Mouse (Mus musculus) MEL (cell line): ENCODE measurements around the gene Adam12. TPM values are rescaled to one million over a fixed set of nuclear protein-coding genes. Genes with fewer than 3 reads are reported as not detected.

Experiments used
- DNase-seq: peaks from one replicate; pipeline ENCODE4 v3.0.0; 2011; ENCODE audit warnings: low read depth, low spot score
- H3K27ac ChIP-seq: 2 replicates; pipeline ENCODE4 v1.5.1; 2012; ENCODE audit warnings: low read depth, mild to moderate bottlenecking, control low read depth, low read length, moderate library complexity; ENCODE audit not compliant: control insufficient read depth
- H3K27me3 ChIP-seq, 2 experiments: fragments of 150-350 bp in 1 of 2; sonication (generic) in 1 of 2; 2 replicates each; pipeline ENCODE4 v1.6.1; 2012; ENCODE audit warnings: low read length in 2 of 2, mild to moderate bottlenecking in 2 of 2, improper control_type of control experiment in 1 of 2, moderate library complexity in 1 of 2; ENCODE audit not compliant: insufficient read depth in 2 of 2, control insufficient read depth in 1 of 2
- H3K36me3 ChIP-seq, 2 experiments: 2 replicates each; pipeline ENCODE4 v1.6.1; 2012 to 2014; ENCODE audit warnings: low read length in 2 of 2, improper control_type of control experiment in 1 of 2, inconsistent platforms in 1 of 2, mild to moderate bottlenecking in 1 of 2; ENCODE audit not compliant: insufficient read depth in 2 of 2, control insufficient read depth in 1 of 2
- H3K4me1 ChIP-seq, 2 experiments: fragments of 150-350 bp in 1 of 2; sonication (generic) in 1 of 2; 2 replicates each; pipeline ENCODE4 v1.6.1; 2012; ENCODE audit warnings: low read length in 2 of 2, improper control_type of control experiment in 1 of 2, mild to moderate bottlenecking in 1 of 2; ENCODE audit not compliant: insufficient read depth in 2 of 2, control insufficient read depth in 1 of 2
- H3K4me3 ChIP-seq, 2 experiments: fragments of 150-350 bp in 1 of 2; sonication (generic) in 1 of 2; 2 replicates each; pipeline ENCODE4 v1.5.1; 2012; ENCODE audit warnings: low read depth in 2 of 2, low read length in 2 of 2, mild to moderate bottlenecking in 2 of 2, moderate library complexity in 2 of 2, control low read depth in 1 of 2, improper control_type of control experiment in 1 of 2; ENCODE audit not compliant: control insufficient read depth in 1 of 2, insufficient read depth in 1 of 2
- H3K79me2 ChIP-seq: 2 replicates; pipeline ENCODE4 v1.6.1; 2012; ENCODE audit warnings: mild to moderate bottlenecking, low read length, moderate library complexity; ENCODE audit not compliant: control insufficient read depth, poor library complexity, insufficient read depth
- H3K9ac ChIP-seq: 2 replicates; pipeline ENCODE4 v1.6.1; 2012; ENCODE audit warnings: low read depth, mild to moderate bottlenecking, control low read depth, low read length, moderate library complexity; ENCODE audit not compliant: control insufficient read depth, poor library complexity, severe bottlenecking
- H3K9me3 ChIP-seq: fragments of 150-350 bp; sonication (generic); replicated peaks from 2 replicates; pipeline ENCODE4 v1.6.1; 2012; ENCODE audit warnings: mild to moderate bottlenecking, low read length, improper control_type of control experiment, moderate library complexity; ENCODE audit not compliant: insufficient read depth
- CHD1 ChIP-seq: IDR thresholded peaks from 2 replicates; pipeline ENCODE4 v1.6.1; 2012; ENCODE audit warnings: low read depth, mild to moderate bottlenecking, inconsistent platforms, low read length, improper control_type of control experiment
- CHD2 ChIP-seq: IDR thresholded peaks from 2 replicates; pipeline ENCODE4 v1.6.1; 2011; ENCODE audit warnings: low read length, improper control_type of control experiment
- CTCF ChIP-seq, 3 experiments: IDR thresholded peaks in 2 of 3; conservative IDR thresholded peaks in 1 of 3; 2 replicates each; pipeline ENCODE4 v1.5.1; 2011 to 2012; ENCODE audit warnings: low read length in 3 of 3, low read depth in 2 of 3, mild to moderate bottlenecking in 2 of 3, improper control_type of control experiment in 1 of 3, inconsistent platforms in 1 of 3, mixed read lengths in 1 of 3, moderate library complexity in 1 of 3; ENCODE audit not compliant: control insufficient read depth in 1 of 3, insufficient read depth in 1 of 3, poor library complexity in 1 of 3, severe bottlenecking in 1 of 3
- EP300 ChIP-seq, 2 experiments: IDR thresholded peaks; 2 replicates each; pipeline ENCODE4 v1.6.1; 2011; ENCODE audit warnings: improper control_type of control experiment in 2 of 2, low read length in 2 of 2, low read depth in 1 of 2, mild to moderate bottlenecking in 1 of 2
- MAFK ChIP-seq: IDR thresholded peaks from 2 replicates; pipeline ENCODE4 v1.6.1; 2011; ENCODE audit warnings: low read depth, mild to moderate bottlenecking, low read length, improper control_type of control experiment, borderline replicate concordance
- MAZ ChIP-seq: IDR thresholded peaks from 2 replicates; pipeline ENCODE4 v1.6.1; 2012; ENCODE audit warnings: low read depth, mild to moderate bottlenecking, inconsistent platforms, low read length, improper control_type of control experiment
- MEF2A ChIP-seq: IDR thresholded peaks from 2 replicates; pipeline ENCODE4 v1.6.1; 2014; ENCODE audit warnings: low read depth, mild to moderate bottlenecking, inconsistent platforms, low read length, improper control_type of control experiment; ENCODE audit not compliant: poor library complexity, insufficient replicate concordance, severe bottlenecking; ENCODE audit errors: extremely low read depth
- MXI1 ChIP-seq: IDR thresholded peaks from 2 replicates; pipeline ENCODE4 v1.6.1; 2011; ENCODE audit warnings: mild to moderate bottlenecking, low read depth, low read length, improper control_type of control experiment
- NRF1 ChIP-seq: IDR thresholded peaks from 2 replicates; pipeline ENCODE4 v1.6.1; 2014; ENCODE audit warnings: low read depth, mild to moderate bottlenecking, inconsistent platforms, low read length, improper control_type of control experiment, moderate library complexity; ENCODE audit not compliant: poor library complexity, insufficient read depth, severe bottlenecking
- POLR2AphosphoS2 ChIP-seq: IDR thresholded peaks from 2 replicates; pipeline ENCODE4 v1.6.1; 2011; ENCODE audit warnings: low read length, improper control_type of control experiment
- POLR2AphosphoS5 ChIP-seq: IDR thresholded peaks from 2 replicates; pipeline ENCODE4 v1.6.1; 2012; ENCODE audit warnings: low read depth, borderline replicate concordance, mild to moderate bottlenecking, inconsistent platforms, low read length, moderate library complexity, mixed read lengths
- RCOR1 ChIP-seq: IDR thresholded peaks from 2 replicates; pipeline ENCODE4 v1.6.1; 2012; ENCODE audit warnings: low read depth, mild to moderate bottlenecking, inconsistent platforms, low read length, improper control_type of control experiment
- SIN3A ChIP-seq: IDR thresholded peaks from 2 replicates; pipeline ENCODE4 v1.6.1; 2012; ENCODE audit warnings: low read length, improper control_type of control experiment, inconsistent platforms
- SMC3 ChIP-seq: IDR thresholded peaks from 2 replicates; pipeline ENCODE4 v1.6.1; 2011; ENCODE audit warnings: low read depth, low read length, improper control_type of control experiment
- USF1 ChIP-seq: IDR thresholded peaks from 2 replicates; pipeline ENCODE4 v1.6.1; 2014; ENCODE audit warnings: low read depth, mild to moderate bottlenecking, inconsistent platforms, low read length, improper control_type of control experiment, moderate library complexity
- ZC3H11A ChIP-seq: IDR thresholded peaks from 2 replicates; pipeline ENCODE4 v1.6.1; 2012; ENCODE audit warnings: low read depth, mild to moderate bottlenecking, inconsistent platforms, low read length, improper control_type of control experiment
- ZKSCAN1 ChIP-seq: IDR thresholded peaks from 2 replicates; pipeline ENCODE4 v1.6.1; 2012; ENCODE audit warnings: low read depth, mild to moderate bottlenecking, inconsistent platforms, low read length, improper control_type of control experiment, moderate library complexity
- ZMIZ1 ChIP-seq: IDR thresholded peaks from 2 replicates; pipeline ENCODE4 v1.6.1; 2012; ENCODE audit warnings: low read depth, mild to moderate bottlenecking, inconsistent platforms, low read length, improper control_type of control experiment, moderate library complexity
- polyA plus RNA-seq, 2 experiments: library from polyadenylated mRNA; stranded (reverse) in 1 of 2; unstranded in 1 of 2; fragments of >175 nt in 1 of 2; fragments of >200 nt in 1 of 2; gene quantifications; 2 replicates each; pipeline versions ENCODE4 v1.2.1 to v1.2.4; 2012; ENCODE audit warnings: low replicate concordance in 2 of 2, low read depth in 1 of 2; ENCODE audit not compliant: insufficient read length in 2 of 2, insufficient read depth in 1 of 2, missing spikeins in 1 of 2
- total RNA-seq: library from RNA; depleted of rRNA; stranded (reverse); fragments of 300-350 nt; gene quantifications from 2 replicates; pipeline ENCODE4 v1.2.3, GENCODE M21; 2012

The Adam12 gene
- total and polyA plus RNA-seq, 3 experiments, result not detected

DNA sequence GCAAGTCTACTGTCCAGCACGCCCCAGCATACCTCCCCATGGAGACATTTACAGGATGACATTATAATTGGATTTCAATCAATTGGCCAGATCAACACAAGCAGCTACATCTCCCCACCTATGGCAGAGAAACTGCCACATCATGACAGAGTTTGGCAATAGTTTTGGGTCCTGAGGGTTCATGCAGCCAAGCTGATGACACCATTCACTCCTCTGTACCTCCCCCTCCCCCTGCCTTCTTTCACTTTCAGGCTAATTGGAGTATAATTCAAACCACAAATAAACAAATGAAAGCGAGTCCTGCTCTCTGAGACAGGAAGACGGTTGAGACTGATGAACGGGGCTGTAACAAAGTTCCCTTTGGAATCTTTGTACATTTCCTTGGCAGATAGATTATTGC, 291.5 kb downstream of the Adam12 start:
- no peaks in the 10 kb centered on the region for H3K4me1 ChIP-seq
- H3K9ac ChIP-seq, result no peak overlapping the region
- H3K79me2 ChIP-seq, result no peaks in the 10 kb centered on the region
- DNase-seq, result no peak
- no peaks in the 10 kb centered on the region for H3K36me3 ChIP-seq
- no peaks in the 10 kb centered on the region for H3K27me3 ChIP-seq
- TF ChIP-seq POLR2AphosphoS2, result no peak
- no peak for TF ChIP-seq SIN3A
- TF ChIP-seq CTCF (IDR thresholded peaks at IDR 0.05 in 2 of 3, conservative IDR thresholded peaks at IDR 0.05 in 1 of 3; ENCODE audit: control insufficient read depth in 1 of 3, insufficient read depth in 1 of 3, low read depth in 2 of 3, low read length in 3 of 3, poor library complexity in 1 of 3, severe bottlenecking in 1 of 3), result no peak
- no peak for TF ChIP-seq CHD1
- no peaks in the 10 kb centered on the region for H3K9me3 ChIP-seq
- H3K4me3 ChIP-seq, result no peak overlapping the region
- H3K27ac ChIP-seq, result no peak overlapping the region

DNA sequence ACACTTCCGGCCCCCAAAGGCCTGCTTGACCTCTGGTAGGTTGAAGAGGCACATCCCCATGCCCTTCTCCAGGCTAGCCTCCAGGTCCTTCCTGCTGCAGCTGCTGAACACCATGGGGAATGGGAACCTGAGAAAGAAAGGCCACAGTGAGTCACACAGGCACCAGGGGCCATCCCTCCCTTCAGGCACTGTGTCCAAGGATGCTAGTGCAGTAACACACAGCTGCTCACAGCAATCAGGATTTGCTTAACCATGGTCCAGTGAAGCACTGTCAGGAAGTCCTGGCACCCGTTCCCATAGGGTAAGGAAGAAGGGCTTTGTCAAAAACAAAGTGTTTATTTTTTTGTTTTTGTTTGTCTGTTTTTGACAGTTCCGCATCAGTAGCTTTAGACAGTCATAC, 294.5 kb downstream of the Adam12 start:
- H3K9ac ChIP-seq, result no peak overlapping the region
- TF ChIP-seq USF1 (no peak), RCOR1 (no peak), ZKSCAN1 (no peak)
- TF ChIP-seq, all 39 proteins: peak for 0
- H3K36me3 ChIP-seq, result no peaks in the 10 kb centered on the region
- no peaks in the 10 kb centered on the region for H3K27me3 ChIP-seq
- no peaks in the 10 kb centered on the region for H3K4me1 ChIP-seq
- no peaks in the 10 kb centered on the region for H3K79me2 ChIP-seq
- H3K9me3 ChIP-seq, result no peaks in the 10 kb centered on the region
- H3K27ac ChIP-seq, result no peak overlapping the region
- DNase-seq, result no peak
- no peak overlapping the region for H3K4me3 ChIP-seq

DNA sequence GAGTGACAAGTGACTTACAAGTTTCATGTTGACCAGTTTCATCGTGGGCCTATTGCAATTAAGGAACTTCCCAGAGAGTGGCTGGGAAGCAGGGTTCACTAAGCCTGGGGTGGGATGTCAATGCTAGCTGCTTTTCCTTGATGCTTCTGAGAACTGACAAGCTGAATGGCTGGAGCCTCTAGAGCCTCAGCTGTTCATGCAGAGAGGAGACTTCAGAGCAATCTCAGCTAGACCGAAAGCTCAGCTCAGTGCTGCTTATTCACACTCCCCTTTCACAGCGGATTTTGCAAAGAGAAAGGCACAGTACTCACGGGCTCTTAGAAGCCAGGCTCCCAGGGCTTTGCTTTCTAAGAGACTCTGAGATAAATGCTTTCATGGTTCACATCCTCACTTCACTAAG, 295.6 kb downstream of the Adam12 start:
- H3K27ac ChIP-seq, result no peak overlapping the region
- TF ChIP-seq MEF2A (no peak), MAZ (no peak), EP300 (IDR thresholded peaks at IDR 0.05; ENCODE audit: low read depth in 1 of 2, low read length in 2 of 2) (no peak), SMC3 (no peak), ZMIZ1 (no peak), MXI1 (no peak), CHD2 (no peak), ZC3H11A (no peak), ZKSCAN1 (no peak), MAFK (no peak), POLR2AphosphoS5 (no peak), NRF1 (no peak)
- no peaks in the 10 kb centered on the region for H3K9me3 ChIP-seq
- H3K27me3 ChIP-seq, result no peaks in the 10 kb centered on the region
- H3K4me3 ChIP-seq, result no peak overlapping the region
- no peak overlapping the region for H3K9ac ChIP-seq
- no peaks in the 10 kb centered on the region for H3K36me3 ChIP-seq
- H3K79me2 ChIP-seq, result no peaks in the 10 kb centered on the region
- H3K4me1 ChIP-seq, result no peaks in the 10 kb centered on the region
- DNase-seq, result no peak
